Mouse (Mus musculus) gastrocnemius, postnatal 25 days (tissue): ENCODE results near the gene Apeh. TPM values are rescaled to one million over a fixed set of nuclear protein-coding genes. Genes with fewer than 3 reads are reported as not detected.
"Not testable (repeated sequence)": the region's sequence is repeated elsewhere in the genome, so short reads cannot be mapped to it uniquely, and the experiment has no call there.

ENCODE experiments used
- DNase-seq: peaks from one replicate; pipeline ENCODE4 v3.0.0; 2022
- long read RNA-seq, 2 experiments: library from polyadenylated mRNA; stranded (forward); transcript quantifications; one replicate each; pipeline ENCODE4 v2.0.0; 2021
- total RNA-seq, 2 experiments: library from RNA; stranded (reverse); gene quantifications; 1 replicate in 1 of 2; 2 replicates in 1 of 2; pipeline ENCODE4 v1.2.3; 2021

Gene Apeh
- total RNA-seq: 10 to 100 TPM; 32.9 to 34.4 TPM
- long read RNA-seq, experiment 1, transcript Apeh-206 (22 exons, 2,518 nt): major isoform, 7 of 11 reads
- long read RNA-seq, experiment 1, partial matches to known transcripts: 4 of 11 reads
- long read RNA-seq, experiment 1, other reads (novel, unspliced or antisense): 0 of 11 reads
- long read RNA-seq, experiment 2, transcript Apeh-206 (22 exons, 2,518 nt): major isoform, 27 of 36 reads
- long read RNA-seq, experiment 2, partial matches to known transcripts: 5 of 36 reads
- long read RNA-seq, experiment 2, other reads (novel, unspliced or antisense): 4 of 36 reads

- peak; percentile 93 for DNase-seq
Observed at GRCm38 (mm10) chr9:108094184-108094941, at the start of gene Apeh. Apeh (minus strand) TSS chr9:108094606.

GRCm38 (mm10) chr9:108143470-108143869 is 49.1 kb upstream of the Apeh start:
- no peak for DNase-seq

GRCm38 (mm10) chr9:108141387-108141786 is 47.0 kb upstream of the Apeh start:
- DNase-seq: no peak

GRCm38 (mm10) chr9:108139963-108140695 is 45.7 kb upstream of the Apeh start:
- DNase-seq: no peak

- no peak for DNase-seq
Observed at GRCm38 (mm10) chr9:108139169-108139962, 45.0 kb upstream of the Apeh start.

GRCm38 (mm10) chr9:108138118-108138517 is 43.7 kb upstream of the Apeh start:
- no peak for DNase-seq

- DNase-seq: no peak
Observed at GRCm38 (mm10) chr9:108137523-108137922, 43.1 kb upstream of the Apeh start.

- no peak for DNase-seq
Observed at GRCm38 (mm10) chr9:108136930-108137462, 42.6 kb upstream of the Apeh start.

- DNase-seq: no peak
Observed at GRCm38 (mm10) chr9:108136225-108136624, 41.8 kb upstream of the Apeh start.

GRCm38 (mm10) chr9:108135679-108136078 is 41.3 kb upstream of the Apeh start:
- DNase-seq: not testable (repeated sequence)

- DNase-seq: no peak
Observed at GRCm38 (mm10) chr9:108133478-108133877, 39.1 kb upstream of the Apeh start.

GRCm38 (mm10) chr9:108132373-108132772 is 38.0 kb upstream of the Apeh start:
- DNase-seq: no peak

- no peak for DNase-seq
Observed at GRCm38 (mm10) chr9:108131502-108131901, 37.1 kb upstream of the Apeh start.

GRCm38 (mm10) chr9:108129042-108129948 is 34.9 kb upstream of the Apeh start:
- no peak for DNase-seq

- DNase-seq: no peak
Observed at GRCm38 (mm10) chr9:108128248-108128647, 33.8 kb upstream of the Apeh start.

GRCm38 (mm10) chr9:108126436-108127180 is 32.2 kb upstream of the Apeh start:
- no peak for DNase-seq

- DNase-seq: no peak
Observed at GRCm38 (mm10) chr9:108125731-108126130, 31.3 kb upstream of the Apeh start.

GRCm38 (mm10) chr9:108123916-108124315 is 29.5 kb upstream of the Apeh start:
- DNase-seq: no peak

GRCm38 (mm10) chr9:108121170-108121969 is 27.0 kb upstream of the Apeh start:
- peak; percentile 41 for DNase-seq
